Mouse (Mus musculus) monocyte, adult 2 months (primary cell): ENCODE results near the gene Rab34.
A peak's percentile ranks its signal among the peaks of the same experiment; 100 is the strongest.
"Not testable (repeated sequence)": the region's sequence is repeated elsewhere in the genome, so short reads cannot be mapped to it uniquely, and the experiment has no call there.

Source experiments
- DNase-seq, 2 experiments: peaks; one replicate each; pipeline ENCODE4 v3.0.0; 2022; ENCODE audit warnings: low spot score in 2 of 2, low read depth in 1 of 2

Gene Rab34

DNA sequence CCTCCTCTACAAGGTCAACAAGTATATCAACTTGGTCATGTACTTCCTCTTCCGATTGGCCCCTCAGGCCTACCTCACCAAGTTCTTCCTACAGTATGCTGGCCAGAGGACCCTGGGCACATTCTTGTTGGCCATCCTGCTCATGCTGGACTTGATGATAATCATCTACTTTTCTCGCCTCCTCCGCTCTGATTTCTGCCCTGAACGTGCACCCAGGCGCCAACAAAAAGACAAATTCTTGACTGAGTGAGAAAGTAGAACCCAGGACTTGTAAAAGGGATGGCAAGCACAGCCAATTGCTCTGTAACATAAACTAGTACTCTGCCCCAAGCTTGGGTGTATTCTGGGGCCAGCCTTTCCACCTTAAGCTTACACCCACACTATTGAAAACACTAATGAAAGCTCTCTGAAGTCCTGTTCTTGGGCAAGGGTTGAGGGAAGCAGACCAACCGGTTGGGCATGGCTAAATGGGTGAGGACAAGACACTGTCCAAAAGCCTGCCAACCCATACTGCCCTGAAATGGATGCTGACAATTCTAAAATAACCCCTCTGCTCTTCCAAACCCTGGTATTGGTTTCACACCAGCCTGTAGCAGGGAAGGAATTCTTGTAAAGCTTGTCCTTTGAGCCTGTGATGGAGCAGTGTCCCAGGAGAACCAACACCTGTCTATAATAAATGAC is 8.0 kb upstream of the Rab34 start:
- no peak for DNase-seq

GRCm38 (mm10) chr11:78181830-78182357 is 6.3 kb upstream of the Rab34 start:
- no peak for DNase-seq

- DNase-seq, result no peak
These were observed 5.8 kb upstream of the Rab34 start for GRCm38 (mm10) chr11:78182450-78182849.

- DNase-seq, result peak; percentile 54 to 59
These were observed 5.0 kb upstream of the Rab34 start, which contains the start of gene Rpl23a for GRCm38 (mm10) chr11:78182961-78183844. Gene Rpl23a, minus strand, starts transcription at chr11:78183584.

DNA sequence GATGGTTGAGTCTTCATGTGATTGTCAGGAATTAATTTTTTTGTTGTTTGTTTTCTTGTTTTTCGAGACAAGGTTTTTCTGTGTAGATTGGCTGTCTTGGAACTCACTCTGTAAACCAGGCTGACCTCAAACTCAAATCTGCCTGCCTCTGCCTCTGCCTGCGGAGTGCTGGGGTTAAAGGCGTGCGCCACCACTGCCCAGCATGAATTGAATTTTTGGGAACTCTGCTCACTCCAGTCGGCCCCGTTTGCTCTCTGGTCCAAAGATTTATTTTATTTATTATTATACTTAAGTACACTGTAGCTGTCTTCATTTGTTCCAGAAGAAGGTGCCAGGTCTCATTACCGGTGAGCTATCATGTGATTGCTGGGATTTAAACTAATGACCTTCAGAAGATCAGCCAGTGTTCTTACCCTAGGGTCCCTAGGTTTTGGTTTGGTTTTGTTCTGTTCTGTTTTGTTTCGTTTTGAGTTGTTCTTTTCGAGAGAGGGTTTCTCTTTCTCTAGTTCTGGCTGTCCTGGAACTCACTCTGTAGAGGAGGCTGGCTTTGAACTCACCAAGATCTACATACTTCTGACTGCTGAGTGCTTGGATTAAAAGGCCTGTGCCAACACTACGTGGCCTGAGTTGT is 4.2 kb upstream of the Rab34 start:
- DNase-seq, result no peak

DNA sequence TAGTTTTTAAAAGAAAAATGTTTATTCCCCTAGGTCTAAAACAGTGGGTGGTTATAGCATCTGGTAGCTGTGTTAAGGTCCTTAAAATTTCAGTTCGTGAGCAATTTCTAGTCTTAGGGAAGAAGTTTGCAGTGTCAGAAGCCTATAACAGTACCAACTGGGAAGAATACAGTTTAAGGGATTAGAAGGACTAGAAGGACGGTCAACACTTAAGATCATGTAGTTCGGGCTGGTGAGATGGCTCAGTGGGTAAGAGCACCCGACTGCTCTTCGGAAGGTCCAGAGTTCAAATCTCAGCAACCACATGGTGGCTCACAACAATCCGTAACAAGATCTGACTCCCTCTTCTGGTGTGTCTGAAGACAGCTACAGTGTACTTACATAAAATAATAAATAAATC is 3.5 kb upstream of the Rab34 start:
- DNase-seq, result not testable (repeated sequence)

GRCm38 (mm10) chr11:78189234-78190040 is 1.2 kb downstream of the Rab34 start:
- DNase-seq, result no peak

DNA sequence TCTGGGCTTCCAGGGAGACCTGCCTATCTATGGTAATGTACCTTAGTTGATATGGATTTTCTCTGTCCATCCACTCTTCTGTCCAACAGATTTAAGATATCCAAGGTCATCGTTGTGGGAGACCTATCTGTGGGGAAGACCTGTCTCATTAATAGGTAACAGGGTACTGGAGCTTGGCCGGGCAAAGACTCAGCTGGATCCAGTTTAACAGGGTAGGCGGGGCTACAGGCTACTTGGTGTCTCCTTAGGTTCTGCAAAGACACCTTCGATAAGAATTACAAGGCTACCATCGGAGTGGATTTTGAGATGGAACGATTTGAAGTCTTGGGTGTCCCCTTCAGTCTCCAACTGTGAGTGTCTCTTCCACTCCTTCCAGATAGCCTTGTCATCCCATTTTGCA is 1.8 kb downstream of the Rab34 start:
- DNase-seq, result no peak

DNA sequence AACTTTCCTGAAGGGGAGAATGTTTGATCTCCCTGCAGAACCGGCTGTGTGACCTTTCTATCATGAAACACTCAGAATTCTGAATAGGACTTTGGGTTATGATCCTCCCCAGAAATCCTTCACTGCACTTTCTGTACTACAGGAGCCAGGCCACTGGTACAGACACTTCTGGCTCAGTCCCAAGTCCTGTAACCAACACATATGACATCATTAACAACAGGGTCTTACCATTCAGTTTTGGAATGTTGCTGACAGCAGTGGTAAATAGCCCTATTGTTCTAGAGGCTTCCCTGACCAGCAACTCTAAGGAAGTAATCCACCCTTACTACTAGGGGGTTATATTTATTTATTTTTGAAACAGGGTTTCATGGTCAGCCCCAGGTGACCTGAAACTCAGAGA is 4.9 kb downstream of the Rab34 start, which contains the start of gene Proca1:
TSS of gene Proca1 (plus strand) at position 280 of the 400 bp plus-strand sequence.
- DNase-seq, result no peak

- peak in 1 of 2 experiments; percentile 53 for DNase-seq
These were observed 6.3 kb downstream of the Rab34 start for GRCm38 (mm10) chr11:78194411-78195100.

DNA sequence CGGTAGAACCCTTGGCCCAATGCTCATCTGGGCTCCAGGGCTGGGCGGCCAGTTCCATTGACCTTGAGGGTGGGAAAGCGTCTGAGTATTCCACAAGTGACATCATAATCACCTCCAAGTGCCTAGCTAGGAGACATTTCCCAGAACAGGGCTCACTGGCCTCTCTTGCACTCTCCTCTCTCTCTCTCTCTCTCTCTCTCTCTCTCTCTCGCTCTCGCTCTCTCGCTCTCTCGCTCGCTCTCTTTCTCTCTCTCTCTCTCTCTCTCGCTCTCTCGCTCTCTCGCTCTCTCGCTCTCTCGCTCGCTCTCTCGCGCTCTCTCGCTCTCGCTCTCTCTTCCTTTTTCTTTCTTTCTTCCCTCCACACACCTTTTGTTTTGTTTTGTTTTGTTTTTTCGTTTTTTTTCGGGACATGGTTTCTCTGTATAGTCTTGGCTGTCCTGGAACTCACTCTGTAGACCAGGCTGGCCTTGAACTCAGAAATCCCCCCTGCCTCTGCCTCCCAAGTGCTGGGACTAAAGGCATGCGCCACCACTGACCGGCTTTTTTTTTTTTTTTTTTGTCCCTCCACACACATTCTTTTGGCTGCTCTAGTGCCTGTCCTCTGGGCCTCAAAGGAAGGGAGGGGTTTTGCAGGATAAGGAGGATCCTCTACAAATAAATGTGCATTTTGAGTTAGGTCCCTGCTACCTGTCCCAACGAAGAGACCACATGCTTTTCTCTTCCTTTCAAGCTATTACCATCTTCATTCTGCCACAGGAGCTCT is 7.1 kb downstream of the Rab34 start:
- no peak for DNase-seq

- DNase-seq, result no peak
These were observed 14.1 kb downstream of the Rab34 start for GRCm38 (mm10) chr11:78202372-78202771.

DNA sequence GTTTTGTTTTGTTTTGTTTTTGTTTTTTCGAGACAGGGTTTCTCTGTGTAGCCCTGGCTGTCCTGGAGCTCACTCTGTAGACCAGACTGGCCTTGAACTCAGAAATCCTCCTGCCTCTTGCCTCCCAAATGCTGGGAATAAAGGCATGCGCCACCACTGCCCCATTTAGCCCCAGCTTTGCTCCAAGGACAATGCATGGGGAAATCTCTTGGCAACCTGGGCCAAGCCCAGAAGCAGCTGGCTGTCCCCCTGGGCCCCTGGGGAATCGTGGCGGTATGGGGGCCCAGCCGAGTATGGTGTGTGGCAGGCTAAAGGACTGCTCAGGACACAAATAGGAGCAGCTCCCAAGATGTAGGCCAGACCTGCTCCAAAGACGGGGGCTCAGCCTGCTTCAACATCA is 16.1 kb downstream of the Rab34 start:
- no peak for DNase-seq

GRCm38 (mm10) chr11:78205361-78206206 is 17.4 kb downstream of the Rab34 start:
- no peak for DNase-seq

- DNase-seq, result no peak
These were observed 19.0 kb downstream of the Rab34 start for GRCm38 (mm10) chr11:78207190-78207589.

GRCm38 (mm10) chr11:78209886-78210285 is 21.7 kb downstream of the Rab34 start:
- no peak for DNase-seq

GRCm38 (mm10) chr11:78210615-78211014 is 22.4 kb downstream of the Rab34 start:
- no peak for DNase-seq

GRCm38 (mm10) chr11:78211513-78211912 is 23.3 kb downstream of the Rab34 start:
- no peak for DNase-seq
